Mouse (Mus musculus) skeletal muscle tissue, postnatal 0 days (tissue): ENCODE data around the gene Tlcd1. TPM values are rescaled to one million over a fixed set of nuclear protein-coding genes. Genes with fewer than 3 reads are reported as not detected.

Source experiments
- microRNA-seq, 2 experiments: library from miRNA; unstranded; fragments of <30 nt; microRNA quantifications; one replicate each; pipeline ENCODE4; 2016
- polyA plus RNA-seq: library from polyadenylated mRNA; unstranded; fragments of >200 nt; fragmentation: Nextera tagmentation; extraction: Ambion mirVana; gene quantifications from 2 replicates; pipeline ENCODE4 v1.2.1, GENCODE M21; 2015

Tlcd1 gene
- 13.1 and 22.3 TPM in 2 replicates for polyA plus RNA-seq

DNA sequence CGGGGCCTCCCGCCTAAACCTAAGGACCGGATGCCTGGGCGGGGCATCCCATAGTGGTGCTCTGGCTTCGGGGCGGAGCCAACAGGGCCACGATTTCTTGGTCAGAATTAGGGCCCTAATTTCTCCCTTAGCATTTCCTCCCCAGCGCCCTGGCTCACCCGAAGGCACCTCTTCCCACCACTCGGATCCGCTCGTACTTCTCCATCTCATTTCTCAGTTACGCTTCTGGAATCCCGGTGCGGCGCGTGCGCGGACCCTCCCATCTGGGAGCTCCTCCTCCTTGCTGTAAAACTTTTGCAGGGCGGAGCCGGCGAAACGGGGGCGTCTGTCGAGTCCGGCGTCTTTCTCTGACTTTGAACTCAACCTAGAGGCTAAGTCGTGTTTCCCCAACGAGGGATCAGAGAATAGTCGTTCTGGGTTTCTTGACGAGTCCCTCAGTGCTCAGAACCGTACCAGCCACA, at the start of gene Tlcd1, which contains the start of gene Nek8:
Tlcd1 (plus strand) TSS at position 310 of the 461 bp plus-strand sequence.
Nek8 (minus strand) TSS at position 274 of the 461 bp plus-strand sequence.

DNA sequence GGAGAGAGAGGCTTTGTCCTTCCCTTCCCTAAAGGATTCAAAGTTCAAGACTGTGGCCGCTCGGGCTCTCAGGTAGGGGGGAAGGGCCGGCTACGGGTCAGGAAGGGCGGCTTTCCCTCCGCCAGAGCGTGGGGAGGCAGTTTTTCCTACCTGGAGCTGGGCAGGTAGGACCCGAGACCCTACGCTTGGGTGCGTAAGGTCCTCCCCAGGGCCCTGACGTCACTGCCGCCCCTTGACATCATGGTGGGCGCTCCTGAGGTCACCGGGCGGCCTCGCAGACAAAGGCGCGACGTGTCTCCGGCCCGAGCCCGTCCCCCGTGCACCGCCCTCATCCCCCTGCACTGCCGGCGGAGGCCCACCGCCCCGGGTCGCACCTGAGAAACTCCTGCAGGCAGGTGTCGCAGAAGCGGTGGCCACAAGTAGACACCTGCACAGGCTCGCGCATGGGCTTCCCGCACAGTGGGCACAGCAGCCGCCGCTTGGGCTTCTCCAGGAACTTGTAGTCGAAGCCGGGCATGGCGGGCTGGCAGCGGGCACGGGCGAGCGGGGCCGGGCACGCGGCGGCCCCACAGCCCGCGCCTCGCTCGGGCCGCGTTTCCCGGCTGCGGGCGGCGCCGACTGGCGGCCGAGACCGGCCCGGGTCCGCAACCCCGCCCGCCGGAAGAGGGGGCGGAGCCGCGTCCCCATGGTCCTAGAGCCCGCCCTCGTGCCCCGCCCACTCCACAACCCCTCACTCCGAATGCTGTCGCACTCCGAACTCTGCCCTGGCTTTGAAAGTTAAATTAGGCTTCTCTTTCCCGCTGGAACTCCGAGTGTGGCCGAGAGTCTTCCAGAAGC, 11.4 kb upstream of the Tlcd1 start, which contains the start of gene Traf4:
Traf4 (minus strand) TSS at position 666 of the 837 bp plus-strand sequence.

DNA sequence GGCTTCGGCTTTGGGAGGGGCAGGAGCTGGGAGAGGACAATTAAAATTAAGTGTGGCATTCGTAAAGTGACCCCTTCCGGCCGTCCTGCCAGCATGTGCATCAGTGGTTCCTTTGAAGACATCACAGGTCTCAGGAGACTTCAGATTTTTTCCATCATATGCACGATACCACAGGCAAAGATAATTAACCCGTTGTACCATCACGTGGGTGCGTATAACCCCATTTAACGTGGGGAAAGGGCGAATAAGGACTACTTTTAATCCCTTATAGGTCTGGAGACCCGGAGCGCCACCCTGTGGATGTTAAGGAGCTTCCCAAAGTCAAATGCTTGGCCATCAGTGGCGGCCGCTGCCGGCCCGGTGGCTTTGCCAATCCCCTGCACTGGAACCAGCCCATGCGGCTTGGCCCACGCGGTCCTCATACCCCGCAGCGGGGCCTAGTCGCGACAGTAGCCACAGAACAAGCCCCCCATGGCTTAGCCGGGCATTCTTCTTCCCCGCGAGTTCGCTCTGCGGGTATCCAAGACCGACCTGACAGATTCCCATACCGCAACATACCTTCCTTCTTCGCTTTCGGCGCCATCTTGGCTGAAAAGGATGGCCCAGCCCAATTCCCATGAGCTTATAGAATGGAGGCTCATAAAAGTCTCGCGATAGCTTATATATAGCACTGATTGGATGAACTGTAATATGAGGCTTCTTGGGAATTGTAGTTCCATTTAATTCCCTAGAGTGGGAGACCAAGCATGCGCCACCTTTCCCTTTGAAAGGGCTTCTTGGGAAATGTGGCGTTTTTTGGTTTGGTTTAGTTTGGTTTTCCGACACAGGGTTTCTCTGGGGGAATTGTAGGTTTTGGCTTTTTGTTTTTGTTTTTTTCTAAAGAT, 6.7 kb downstream of the Tlcd1 start, which contains the start of gene Rpl23a:
Rpl23a (minus strand) TSS at position 624 of the 884 bp plus-strand sequence.

DNA sequence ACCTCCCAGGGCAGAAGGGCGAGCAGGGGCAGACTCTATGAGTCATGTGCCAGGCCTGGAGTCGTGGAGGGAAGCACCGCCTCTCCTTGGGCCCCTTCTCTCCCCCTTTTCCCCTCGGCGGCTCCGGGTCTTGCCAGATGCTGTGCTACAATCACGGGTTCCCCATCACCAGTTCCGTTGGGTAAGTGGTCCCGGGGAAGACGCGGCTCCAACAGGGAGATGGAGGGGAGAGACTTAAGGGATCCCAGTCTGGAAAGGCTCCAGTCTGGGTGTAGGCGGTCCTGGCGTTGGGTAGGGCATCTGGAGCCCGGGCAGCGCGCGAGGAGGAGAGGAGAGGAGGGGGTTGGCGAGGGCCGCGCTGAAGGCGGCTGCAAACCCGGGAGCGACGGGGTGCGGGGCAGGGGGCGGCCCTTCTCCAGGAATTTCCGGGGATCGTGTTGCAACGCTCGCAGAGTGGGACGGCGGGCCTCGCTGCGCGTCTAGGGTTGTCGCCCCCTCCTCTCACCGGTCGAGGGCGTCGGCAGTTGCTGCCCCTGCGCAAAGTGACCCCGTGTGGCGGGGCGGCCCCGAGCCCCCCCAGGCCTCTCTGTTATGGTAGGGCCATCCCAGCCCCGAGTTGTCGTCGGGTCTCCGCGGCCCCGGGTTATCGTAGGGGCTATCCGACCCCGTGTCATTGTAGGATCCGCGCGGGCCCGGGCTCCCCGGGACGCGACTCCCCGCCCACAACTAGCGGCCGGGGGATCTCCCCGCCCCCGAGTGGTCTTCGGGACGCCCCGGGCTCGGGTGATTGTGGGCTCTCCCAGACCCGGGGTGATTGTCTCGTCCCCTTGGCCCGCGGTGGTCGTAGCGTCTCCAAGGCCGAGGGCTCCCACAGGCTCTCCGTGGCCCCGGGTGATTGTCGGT, 12.1 kb downstream of the Tlcd1 start, which contains the start of gene Rab34:
Rab34 (plus strand) TSS at position 100 of the 903 bp plus-strand sequence.

DNA sequence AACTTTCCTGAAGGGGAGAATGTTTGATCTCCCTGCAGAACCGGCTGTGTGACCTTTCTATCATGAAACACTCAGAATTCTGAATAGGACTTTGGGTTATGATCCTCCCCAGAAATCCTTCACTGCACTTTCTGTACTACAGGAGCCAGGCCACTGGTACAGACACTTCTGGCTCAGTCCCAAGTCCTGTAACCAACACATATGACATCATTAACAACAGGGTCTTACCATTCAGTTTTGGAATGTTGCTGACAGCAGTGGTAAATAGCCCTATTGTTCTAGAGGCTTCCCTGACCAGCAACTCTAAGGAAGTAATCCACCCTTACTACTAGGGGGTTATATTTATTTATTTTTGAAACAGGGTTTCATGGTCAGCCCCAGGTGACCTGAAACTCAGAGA, 16.6 kb downstream of the Tlcd1 start, which contains the start of gene Proca1:
Proca1 (plus strand) TSS at position 280 of the 400 bp plus-strand sequence.

Small RNA genes lying within 50 kb of the gene (microRNA-seq; reads per million reads assigned to microRNA genes)
- gene Mir7653: 0.10 to 0.42 reads per million in 2 experiments

Other genes with a start within 250 kb of the Tlcd1 start
- 0.14 and 0.22 TPM in 2 replicates for gene Sez6, start 245.9 kb upstream of the Tlcd1 start, polyA plus RNA-seq
- gene Phf12, start 194.0 kb upstream of the Tlcd1 start, polyA plus RNA-seq: 5.3 and 6.7 TPM in 2 replicates
- 8.0 and 8.3 TPM in 2 replicates for gene Dhrs13, start 144.4 kb upstream of the Tlcd1 start, polyA plus RNA-seq
- 58.3 and 63.6 TPM in 2 replicates for gene Flot2, start 138.8 kb upstream of the Tlcd1 start, polyA plus RNA-seq
- 20.3 and 21.2 TPM in 2 replicates for gene Eral1, start 96.3 kb upstream of the Tlcd1 start, polyA plus RNA-seq
- 5.8 and 6.6 TPM in 2 replicates for gene Fam222b, start 82.1 kb upstream of the Tlcd1 start, polyA plus RNA-seq
- 30.7 and 34.6 TPM in 2 replicates for gene Traf4, start 11.1 kb upstream of the Tlcd1 start, polyA plus RNA-seq
- 6.9 and 7.1 TPM in 2 replicates for gene Nek8, start within 50 bp of the Tlcd1 start, polyA plus RNA-seq
- gene Rpl23a, start 6.9 kb downstream of the Tlcd1 start, polyA plus RNA-seq: 975 and 1,027 TPM in 2 replicates
- gene Rab34, start 11.7 kb downstream of the Tlcd1 start, polyA plus RNA-seq: 48.1 and 67.0 TPM in 2 replicates
- gene Proca1, start 16.7 kb downstream of the Tlcd1 start, polyA plus RNA-seq: 1.5 and 5.8 TPM in 2 replicates
- 61.6 and 66.7 TPM in 2 replicates for gene Sdf2, start 69.0 kb downstream of the Tlcd1 start, polyA plus RNA-seq
- 11.2 and 12.2 TPM in 2 replicates for gene Supt6, start 69.3 kb downstream of the Tlcd1 start, polyA plus RNA-seq
- 46.6 and 58.7 TPM in 2 replicates for gene 2610507B11Rik, start 85.0 kb downstream of the Tlcd1 start, polyA plus RNA-seq
- 0.09 TPM in 1 of 2 replicates, not detected in the other for gene BC030499, start 114.1 kb downstream of the Tlcd1 start, polyA plus RNA-seq
- 6.5 and 6.9 TPM in 2 replicates for gene Spag5, start 124.8 kb downstream of the Tlcd1 start, polyA plus RNA-seq
- gene Aldoc, start 146.3 kb downstream of the Tlcd1 start, polyA plus RNA-seq: 3.1 and 3.3 TPM in 2 replicates
- gene Pigs, start 151.7 kb downstream of the Tlcd1 start, polyA plus RNA-seq: 26.4 and 29.1 TPM in 2 replicates
- gene Unc119, start 166.8 kb downstream of the Tlcd1 start, polyA plus RNA-seq: 13.8 and 21.2 TPM in 2 replicates
- gene Foxn1, start 209.8 kb downstream of the Tlcd1 start, polyA plus RNA-seq: 0.06 TPM in 1 of 2 replicates, not detected in the other
- gene Slc13a2, start 245.5 kb downstream of the Tlcd1 start, polyA plus RNA-seq: 0.05 and 0.09 TPM in 2 replicates